Comparison of ENCODE assay signal across 33 mouse cellular contexts in the genomic region with DNA sequence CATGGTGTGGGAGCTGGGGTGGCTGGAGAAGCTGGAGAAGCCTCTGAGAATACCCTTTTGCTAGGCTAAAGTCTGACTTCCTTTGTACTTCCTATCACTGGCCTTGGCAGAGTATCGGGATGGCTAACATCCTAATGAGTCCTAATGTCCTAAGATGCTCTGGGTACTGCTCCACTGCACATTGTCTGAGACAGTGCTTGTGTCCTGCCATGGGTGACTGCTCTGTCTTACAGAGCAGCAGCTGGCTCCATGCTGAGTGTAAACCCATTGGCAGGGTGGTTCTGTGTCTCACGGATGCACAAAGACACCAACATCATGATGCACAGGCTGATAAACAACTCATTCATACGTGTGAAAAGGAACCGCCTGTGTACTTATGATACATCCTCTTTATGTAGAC.
"Had no signal": no experiment of that assay in that cellular context is flagged by ENCODE, and none has a peak within 500 bp of the region (broad histone marks: within the 10 kb centered on the region; RNA-seq: fewer than 3 reads in every experiment).

No protein-coding gene starts in this region.

- DNase-seq: heart, postnatal 14 days; heart, postnatal 36 days; heart, postnatal 4 days; kidney, adult 11 months; kidney, adult 18-20 months; kidney, adult 2 months; kidney, adult 8-10 months; kidney, adult 9 months; kidney, postnatal 10 days; kidney, postnatal 14 days; kidney, postnatal 25 days; kidney, postnatal 36 days; kidney, postnatal 4 days; layer of hippocampus, adult 9-11 months; layer of hippocampus, postnatal 36 days had no signal

- H3K27me3 ChIP-seq: heart, embryonic 12.5 days; heart, embryonic 13.5 days; heart, embryonic 15.5 days; hindbrain, embryonic 13.5 days; hindbrain, embryonic 15.5 days; intestine, embryonic 15.5 days had no signal

- H3K9ac ChIP-seq: heart, embryonic 12.5 days; heart, embryonic 13.5 days; heart, embryonic 15.5 days; hindbrain, embryonic 12.5 days; hindbrain, embryonic 13.5 days; hindbrain, embryonic 14.5 days; hindbrain, embryonic 15.5 days; intestine, embryonic 15.5 days had no signal

- H3K27ac ChIP-seq: heart, embryonic 13.5 days; heart, embryonic 15.5 days; hindbrain, embryonic 10.5 days; hindbrain, embryonic 12.5 days; hindbrain, embryonic 13.5 days; hindbrain, embryonic 14.5 days; hindbrain, embryonic 15.5 days; hindbrain, postnatal 0 days; intestine, embryonic 15.5 days; kidney, postnatal 0 days; layer of hippocampus, adult 2 months; left cerebral cortex, adult 2 months had no signal

- ATAC-seq: hindbrain, embryonic 16.5 days; hindbrain, postnatal 0 days; inflammation-experienced regulatory T-cells, adult 6 months; intestine, embryonic 15.5 days; intestine, embryonic 16.5 days; intestine, postnatal 0 days had no signal

- H3K4me1 ChIP-seq: hindbrain, embryonic 10.5 days; hindbrain, embryonic 12.5 days; hindbrain, embryonic 15.5 days; intestine, embryonic 15.5 days had no signal

- H3K9me3 ChIP-seq: heart, embryonic 12.5 days; heart, embryonic 13.5 days; heart, embryonic 15.5 days; hindbrain, embryonic 10.5 days; hindbrain, embryonic 12.5 days; hindbrain, embryonic 13.5 days; hindbrain, embryonic 15.5 days; intestine, embryonic 15.5 days had no signal

- H3K36me3 ChIP-seq: heart, embryonic 12.5 days; heart, embryonic 13.5 days; heart, embryonic 15.5 days; hindbrain, embryonic 10.5 days; hindbrain, embryonic 12.5 days; hindbrain, embryonic 13.5 days; hindbrain, embryonic 15.5 days; intestine, embryonic 15.5 days had no signal

- H3K4me3 ChIP-seq: heart, embryonic 12.5 days; heart, embryonic 13.5 days; heart, embryonic 15.5 days; hindbrain, embryonic 10.5 days; hindbrain, embryonic 12.5 days; hindbrain, embryonic 13.5 days; hindbrain, embryonic 15.5 days; intestine, embryonic 15.5 days; layer of hippocampus, adult 2 months; left cerebral cortex, adult 2 months had no signal

- H3K4me2 ChIP-seq: heart, embryonic 11.5 days; heart, embryonic 12.5 days; heart, embryonic 13.5 days; heart, embryonic 15.5 days; hindbrain, embryonic 12.5 days; hindbrain, embryonic 13.5 days; hindbrain, embryonic 14.5 days; hindbrain, embryonic 15.5 days; intestine, embryonic 15.5 days had no signal
